Mouse (Mus musculus) cortical plate, adult 2 months (tissue): ENCODE measurements around the gene Cebpz.

Experiments used
- CTCF ChIP-seq: fragments of 200-500 bp; IDR thresholded peaks from 2 replicates; pipeline ENCODE4 v1.5.1; 2011; ENCODE audit warnings: mild to moderate bottlenecking, control low read depth, low read length; ENCODE audit not compliant: insufficient read depth; ENCODE audit errors: extremely low read depth
- POLR2A ChIP-seq: fragments of 200-500 bp; IDR thresholded peaks from 2 replicates; pipeline ENCODE4 v1.6.1; 2011; ENCODE audit warnings: mild to moderate bottlenecking, low read length, control low read depth; ENCODE audit not compliant: insufficient read depth; ENCODE audit errors: extremely low read depth

DNA sequence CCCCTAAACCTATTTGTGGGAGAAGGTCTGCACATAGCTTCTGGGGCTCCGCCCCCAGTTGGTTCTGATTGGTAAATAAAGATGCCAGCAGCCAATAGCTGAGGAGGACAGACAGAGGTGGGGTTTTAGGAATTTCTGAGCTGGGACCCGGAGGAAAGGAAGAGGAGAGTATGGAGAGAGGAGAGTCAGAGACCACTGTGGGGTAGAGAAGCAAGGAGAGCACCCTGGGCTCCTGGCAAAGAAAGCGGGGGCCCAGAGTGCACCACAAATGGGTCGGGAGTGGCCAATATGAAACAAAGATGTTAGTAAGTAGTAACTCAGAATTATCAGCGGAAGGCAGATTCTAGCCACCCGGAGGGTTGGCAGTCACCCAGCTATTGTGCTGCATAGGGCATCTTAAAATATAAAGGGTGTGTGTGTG is 24.0 kb downstream of the Cebpz start:
- no peak for TF ChIP-seq CTCF
- TF ChIP-seq POLR2A, result no peak
